Mouse (Mus musculus): Measurements from ENCODE around the gene Phf23.

The Phf23 gene

GRCm38 (mm10) chr11:70021264-70022132 lies 25.9 kb downstream of the Phf23 start:
- DNase-seq (ENCODE audit: low spot score) = peak; percentile 100

- peak; percentile 74 for DNase-seq (ENCODE audit: low spot score)
Measured at GRCm38 (mm10) chr11:70023481-70024150, 28.0 kb downstream of the Phf23 start.

- no peak for DNase-seq (ENCODE audit: low spot score)
Measured at GRCm38 (mm10) chr11:70024151-70024514, 28.6 kb downstream of the Phf23 start.

GRCm38 (mm10) chr11:70026689-70027088 lies 31.1 kb downstream of the Phf23 start:
- peak; percentile 82 for DNase-seq (ENCODE audit: low spot score)

GRCm38 (mm10) chr11:70027397-70027796 lies 31.8 kb downstream of the Phf23 start:
- peak; percentile 71 for DNase-seq (ENCODE audit: low spot score)

- no peak for DNase-seq (ENCODE audit: low spot score)
Measured at GRCm38 (mm10) chr11:70028401-70029129, 33.0 kb downstream of the Phf23 start.

- DNase-seq (ENCODE audit: low spot score) = peak; percentile 87
Measured at GRCm38 (mm10) chr11:70029130-70029801, 33.7 kb downstream of the Phf23 start.

GRCm38 (mm10) chr11:70029829-70030550 lies 34.4 kb downstream of the Phf23 start:
- no peak for DNase-seq (ENCODE audit: low spot score)

GRCm38 (mm10) chr11:70030651-70031320 lies 35.2 kb downstream of the Phf23 start:
- DNase-seq (ENCODE audit: low spot score) = no peak

GRCm38 (mm10) chr11:70031321-70031670 lies 35.7 kb downstream of the Phf23 start:
- DNase-seq (ENCODE audit: low spot score) = no peak

GRCm38 (mm10) chr11:70038174-70038573 lies 42.6 kb downstream of the Phf23 start:
- no peak for DNase-seq (ENCODE audit: low spot score)

GRCm38 (mm10) chr11:70039631-70040030 lies 44.1 kb downstream of the Phf23 start:
- DNase-seq (ENCODE audit: low spot score) = no peak

- DNase-seq (ENCODE audit: low spot score) = no peak
Measured at GRCm38 (mm10) chr11:70040184-70040583, 44.6 kb downstream of the Phf23 start.

GRCm38 (mm10) chr11:70042309-70043085 lies 46.9 kb downstream of the Phf23 start:
- DNase-seq (ENCODE audit: low spot score) = no peak

GRCm38 (mm10) chr11:70043665-70044064 lies 48.1 kb downstream of the Phf23 start:
- DNase-seq (ENCODE audit: low spot score) = no peak

GRCm38 (mm10) chr11:70045435-70045834 lies 49.9 kb downstream of the Phf23 start:
- DNase-seq (ENCODE audit: low spot score) = no peak

- no peak for DNase-seq (ENCODE audit: low spot score)
Measured at GRCm38 (mm10) chr11:70049366-70049765, 53.8 kb downstream of the Phf23 start.

Data from testis, postnatal 10 days (tissue).